Mouse (Mus musculus) telencephalon, adult 2 months (tissue): ENCODE results near the gene 9930021J03Rik.

Experiments used
- DNase-seq: peaks from one replicate; pipeline ENCODE4 v3.0.0-alpha.2; 2011; ENCODE audit warnings: low read depth, low spot score

9930021J03Rik gene

DNA sequence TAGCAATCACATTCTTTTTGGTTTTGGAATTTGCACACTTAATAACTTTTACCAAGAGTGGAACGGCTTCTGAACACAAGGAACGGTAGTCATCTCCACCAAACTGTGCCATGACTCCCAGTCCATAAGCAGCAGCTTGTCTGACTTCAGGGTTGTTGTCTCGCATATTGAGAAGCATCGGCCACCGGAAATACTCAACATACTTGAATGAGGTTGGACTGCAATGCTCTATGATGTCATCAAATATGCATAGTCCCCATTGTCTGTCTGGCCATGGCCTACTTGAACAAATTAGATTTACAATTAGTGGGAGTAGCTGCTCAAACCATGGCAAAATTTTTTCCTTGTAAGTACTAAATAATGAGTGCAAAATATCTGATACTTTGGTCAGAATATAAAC, 4.2 kb upstream of the 9930021J03Rik start:
- no peak for DNase-seq

DNA sequence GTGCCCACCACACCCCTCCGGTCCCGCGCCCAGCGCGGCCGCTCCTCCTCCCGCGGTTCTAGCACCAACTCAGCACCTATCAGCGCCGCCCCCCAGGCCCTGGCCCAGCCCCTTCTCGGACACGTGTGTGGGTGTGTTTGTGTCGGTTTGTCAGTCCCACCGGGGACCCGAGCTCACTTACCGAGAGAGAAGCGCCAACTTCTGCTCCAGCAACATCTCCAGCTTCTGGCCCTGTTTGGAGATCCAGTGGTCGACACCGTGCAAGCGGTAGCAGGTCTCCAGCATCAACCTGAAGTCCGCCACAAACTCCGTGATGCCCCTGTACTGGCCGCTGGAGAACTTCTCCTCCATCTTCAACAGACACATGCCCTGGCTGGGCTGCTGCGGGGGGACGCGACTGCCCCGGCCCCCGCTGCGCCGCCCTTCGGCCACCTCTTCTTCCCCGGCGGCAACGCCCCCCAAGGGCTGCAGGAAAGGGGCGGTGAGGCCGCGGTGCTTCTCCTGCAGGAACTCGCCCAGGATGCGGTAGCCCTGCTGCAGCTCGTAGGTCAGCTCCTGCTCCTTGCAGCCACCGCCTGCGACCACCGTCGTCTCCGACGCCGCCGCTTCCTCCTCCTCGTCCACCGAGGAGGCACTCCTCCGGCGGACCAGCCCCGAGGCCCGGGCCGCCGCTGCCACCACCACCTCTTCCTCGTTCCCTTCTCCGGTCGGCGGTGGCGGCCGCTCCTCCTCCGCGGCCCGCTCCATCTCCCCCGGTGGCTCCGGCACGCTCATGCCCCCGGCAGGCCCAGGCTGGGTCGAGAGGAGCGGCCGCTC, 480 bp downstream of the 9930021J03Rik start:
- no peak for DNase-seq

- no peak for DNase-seq
Observed at GRCm38 (mm10) chr19:29803946-29804345, 1.8 kb downstream of the 9930021J03Rik start.

DNA sequence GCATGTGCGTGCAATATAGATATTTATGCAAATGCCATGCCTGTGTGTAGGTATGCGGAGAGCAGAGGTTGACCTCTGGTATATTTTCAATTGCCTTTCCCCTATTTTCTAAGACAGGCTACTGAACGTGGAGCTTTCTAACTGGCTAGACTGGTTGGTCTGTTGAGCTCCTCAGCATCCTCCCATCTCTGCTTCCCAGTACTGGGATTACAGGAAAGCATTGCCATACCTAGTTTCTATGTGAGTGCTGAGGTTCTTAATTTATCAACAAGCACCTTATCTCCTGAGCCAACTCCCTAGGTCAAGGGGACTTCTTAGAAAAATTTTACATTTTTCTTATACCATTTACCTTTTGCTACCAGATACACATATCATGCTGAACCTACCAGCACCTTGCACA, 8.4 kb downstream of the 9930021J03Rik start:
- DNase-seq, result no peak

DNA sequence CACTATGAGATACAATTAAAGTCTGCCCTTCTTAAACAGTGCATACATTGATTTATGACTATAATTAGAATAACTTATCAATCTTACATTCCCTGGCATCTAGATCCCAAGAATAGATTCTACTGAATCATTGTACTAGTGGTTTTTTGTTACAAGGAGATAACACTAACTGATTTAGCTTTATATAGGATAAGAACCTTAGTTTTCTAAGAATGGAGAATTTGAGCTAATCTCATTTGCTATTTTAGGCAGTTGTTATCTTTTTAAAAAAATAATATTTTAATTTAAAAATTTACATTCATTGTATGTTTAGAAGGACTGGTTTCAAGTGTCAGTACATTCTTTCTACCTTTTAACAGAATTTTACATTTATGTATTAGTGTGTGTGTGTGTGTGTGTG, 17.8 kb downstream of the 9930021J03Rik start:
- DNase-seq, result no peak

GRCm38 (mm10) chr19:29782914-29783313, 22.9 kb downstream of the 9930021J03Rik start:
- DNase-seq, result no peak

DNA sequence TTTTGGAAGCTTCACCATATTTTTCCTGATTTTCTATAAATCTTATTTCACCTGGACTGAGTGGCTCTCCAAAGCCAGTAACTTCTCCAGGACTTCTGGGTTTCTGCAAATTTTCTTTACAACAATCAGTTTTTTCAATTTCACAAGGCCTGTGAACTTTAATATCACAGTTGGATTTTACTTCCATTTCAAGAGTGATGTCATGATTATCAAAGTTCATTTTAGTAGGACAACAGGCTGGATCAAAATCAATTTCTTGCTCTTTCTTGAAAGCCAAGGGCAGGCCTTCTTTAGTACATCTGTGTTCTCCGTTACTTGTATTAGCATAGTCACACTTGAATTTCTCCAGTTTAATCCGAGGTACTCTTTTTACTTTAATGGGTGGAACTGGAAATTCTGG, 51.9 kb downstream of the 9930021J03Rik start:
- no peak for DNase-seq

DNA sequence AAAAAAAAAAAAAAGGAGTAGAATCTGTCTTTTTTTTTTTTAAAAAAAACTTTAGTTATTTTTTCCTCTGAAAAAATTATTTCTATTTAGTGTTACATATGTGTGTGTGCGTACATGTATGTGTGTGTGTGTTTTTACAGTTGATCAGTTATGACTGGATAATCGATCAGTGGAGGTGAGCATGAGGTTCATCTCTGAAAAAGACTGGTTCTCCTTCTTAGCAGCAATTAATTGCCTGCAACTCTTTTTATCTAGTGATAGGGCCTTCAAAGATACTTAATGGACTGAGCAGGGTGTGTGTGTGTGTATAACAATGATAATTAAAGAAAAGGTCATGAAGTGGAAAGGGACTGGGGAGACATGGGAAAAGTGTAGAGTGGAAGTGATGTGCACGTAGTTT, 54.8 kb downstream of the 9930021J03Rik start:
- no peak for DNase-seq

GRCm38 (mm10) chr19:29743531-29743930, 62.3 kb downstream of the 9930021J03Rik start:
- no peak for DNase-seq

DNA sequence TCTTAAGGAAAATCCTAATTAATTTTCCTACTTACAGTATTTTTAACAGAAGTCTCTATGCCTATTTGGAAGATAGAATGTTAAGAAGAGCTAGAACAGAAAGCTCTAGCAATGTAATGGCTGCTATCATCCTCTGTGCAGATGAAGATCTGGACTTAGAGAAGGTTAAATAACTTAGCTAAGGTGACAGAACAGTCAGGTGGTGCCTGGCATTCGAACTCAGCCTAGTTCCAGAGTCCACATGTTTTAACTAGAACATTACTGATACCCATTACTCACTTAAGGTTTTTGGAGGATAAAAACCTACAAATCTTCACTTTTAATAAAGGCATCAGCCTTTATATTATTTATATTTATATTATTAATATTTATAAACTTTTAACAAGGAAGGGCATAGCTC, 65.1 kb downstream of the 9930021J03Rik start:
- DNase-seq, result no peak

- DNase-seq, result no peak
Observed at GRCm38 (mm10) chr19:29739608-29740007, 66.2 kb downstream of the 9930021J03Rik start.

DNA sequence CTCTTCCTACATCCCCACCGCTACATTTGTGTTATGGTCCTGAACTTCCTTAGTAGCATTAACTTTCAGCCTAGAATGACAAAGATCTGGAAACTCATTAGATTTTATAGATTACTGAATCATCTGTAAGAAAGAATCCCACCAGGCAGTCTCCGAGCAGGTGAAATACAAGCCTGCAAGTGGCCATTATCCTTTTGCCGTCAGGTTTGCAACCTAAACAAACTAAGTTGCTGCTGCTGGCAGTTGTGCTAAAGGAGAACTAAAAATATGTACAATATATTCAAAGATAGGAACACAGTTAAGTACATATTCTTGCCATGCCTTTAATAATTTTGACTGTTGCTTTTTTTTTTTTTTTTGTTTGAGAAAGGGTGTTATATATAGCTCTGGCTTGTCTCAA, 70.4 kb downstream of the 9930021J03Rik start:
- DNase-seq, result no peak

- DNase-seq, result no peak
Observed at GRCm38 (mm10) chr19:29718476-29718875, 87.3 kb downstream of the 9930021J03Rik start.

DNA sequence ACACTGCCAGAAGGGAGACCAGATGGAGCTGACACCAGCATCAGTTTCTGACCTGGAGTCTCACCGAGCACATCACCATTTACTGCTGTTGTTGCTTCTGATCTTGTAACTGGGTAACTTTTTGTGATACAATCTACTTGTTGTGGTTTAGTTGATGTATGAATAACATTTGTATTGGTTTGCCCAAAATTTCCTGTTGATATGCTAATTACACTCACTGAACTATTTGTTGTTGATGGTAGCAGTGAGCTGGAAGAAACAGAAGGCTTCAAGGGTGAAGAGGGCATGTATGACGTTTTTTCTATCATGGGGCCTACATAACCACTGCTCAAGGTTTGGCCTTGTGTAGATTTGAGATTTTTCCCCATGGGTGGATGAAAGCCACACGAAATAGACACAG, 87.9 kb downstream of the 9930021J03Rik start:
- DNase-seq, result no peak

- DNase-seq, result no peak
Observed at GRCm38 (mm10) chr19:29713451-29713850, 92.3 kb downstream of the 9930021J03Rik start.

- no peak for DNase-seq
Observed at GRCm38 (mm10) chr19:29709461-29709860, 96.3 kb downstream of the 9930021J03Rik start.

DNA sequence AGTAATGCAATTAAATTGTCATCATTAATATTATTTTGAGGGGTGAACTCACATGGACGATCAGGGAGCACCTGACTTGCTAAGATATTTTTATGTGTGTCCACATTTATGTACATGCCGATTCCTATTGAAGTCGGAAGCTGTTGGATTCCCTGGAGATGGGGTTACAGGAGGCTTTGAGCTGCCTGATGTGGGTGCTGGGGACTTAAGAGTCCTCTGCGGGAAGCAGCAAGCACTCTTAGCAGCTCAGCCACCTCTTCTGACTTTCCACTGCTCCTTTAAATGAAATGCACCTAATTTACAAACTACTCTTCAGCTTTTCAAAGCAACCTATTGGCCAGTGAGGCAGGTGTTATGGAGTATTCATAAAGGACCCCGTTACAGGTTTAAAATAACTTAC, 97.3 kb downstream of the 9930021J03Rik start:
- no peak for DNase-seq

DNA sequence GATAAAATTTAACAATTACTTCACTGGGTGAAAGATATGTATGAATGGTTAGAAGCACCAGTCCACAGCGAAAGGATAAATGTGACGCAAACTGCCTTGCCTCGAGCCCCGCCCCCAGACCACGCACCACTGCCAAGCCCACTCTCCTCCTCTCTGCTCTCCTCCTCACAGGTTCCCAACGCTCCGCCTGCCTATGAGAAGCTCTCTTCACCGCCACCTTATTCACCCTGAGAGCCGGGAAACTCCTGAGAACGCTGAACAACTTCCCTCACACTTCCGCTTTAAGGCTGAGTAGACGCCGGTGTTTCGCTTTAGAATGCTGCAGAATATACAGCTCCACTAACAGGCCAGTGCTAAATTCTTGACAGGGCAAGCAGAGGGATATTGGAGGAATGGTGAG, 97.8 kb downstream of the 9930021J03Rik start:
- DNase-seq, result no peak

- DNase-seq, result no peak
Observed at GRCm38 (mm10) chr19:29707314-29707898, 98.4 kb downstream of the 9930021J03Rik start.

GRCm38 (mm10) chr19:29704436-29704835, 101.4 kb downstream of the 9930021J03Rik start:
- DNase-seq, result no peak

DNA sequence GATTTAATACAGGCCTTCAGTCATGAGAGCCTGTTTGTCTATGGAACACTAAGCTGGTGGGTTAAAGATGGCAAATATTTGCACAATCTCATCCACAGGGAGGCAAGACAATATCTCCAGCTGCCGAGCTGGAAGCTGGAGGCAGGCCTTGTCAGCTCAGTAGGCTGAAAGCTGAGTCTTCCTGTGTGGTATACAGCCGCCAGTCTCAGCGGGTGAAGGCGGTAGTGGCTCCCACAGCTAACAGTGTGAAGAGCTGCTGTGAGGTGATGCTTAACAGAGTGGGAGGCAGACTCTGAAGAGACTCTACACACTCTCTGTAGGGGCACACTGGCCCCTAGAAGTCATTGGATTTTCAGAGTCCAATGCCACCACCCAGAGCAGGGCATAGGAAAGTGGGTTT, 104.1 kb downstream of the 9930021J03Rik start:
- DNase-seq, result no peak

DNA sequence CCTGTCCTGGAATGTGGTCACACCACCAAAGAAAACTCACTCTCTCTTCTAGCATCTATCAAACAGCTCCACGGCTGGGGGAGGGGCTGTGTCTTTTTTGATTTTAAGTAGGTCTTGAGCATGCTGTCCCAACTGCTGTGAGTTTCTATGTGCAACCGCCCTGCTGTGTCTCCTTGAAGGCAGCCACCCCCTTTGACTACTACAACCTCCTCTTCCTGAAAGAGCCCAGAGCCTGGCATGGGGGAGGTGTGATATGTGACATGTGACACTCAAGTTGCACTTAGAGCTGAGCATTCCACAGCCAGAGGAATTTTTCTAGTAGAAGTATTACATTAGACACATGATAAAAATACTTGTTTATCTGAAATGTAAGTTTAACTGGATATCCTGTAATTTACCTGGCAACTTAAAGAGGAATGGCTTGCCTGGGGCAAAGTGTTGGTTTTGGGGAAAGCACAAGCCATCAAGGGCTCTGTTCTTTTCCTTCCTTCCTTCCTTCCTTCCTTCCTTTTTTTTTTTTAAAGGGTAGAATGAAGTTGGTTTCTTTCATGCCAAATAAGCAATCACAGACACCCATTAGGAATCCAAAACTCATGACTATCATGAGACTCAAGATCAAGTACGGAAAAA, 108.4 kb downstream of the 9930021J03Rik start, which contains the start of gene Mlana:
Gene Mlana (plus strand): TSS at position 580 of the 630 bp plus-strand sequence.
- no peak for DNase-seq

DNA sequence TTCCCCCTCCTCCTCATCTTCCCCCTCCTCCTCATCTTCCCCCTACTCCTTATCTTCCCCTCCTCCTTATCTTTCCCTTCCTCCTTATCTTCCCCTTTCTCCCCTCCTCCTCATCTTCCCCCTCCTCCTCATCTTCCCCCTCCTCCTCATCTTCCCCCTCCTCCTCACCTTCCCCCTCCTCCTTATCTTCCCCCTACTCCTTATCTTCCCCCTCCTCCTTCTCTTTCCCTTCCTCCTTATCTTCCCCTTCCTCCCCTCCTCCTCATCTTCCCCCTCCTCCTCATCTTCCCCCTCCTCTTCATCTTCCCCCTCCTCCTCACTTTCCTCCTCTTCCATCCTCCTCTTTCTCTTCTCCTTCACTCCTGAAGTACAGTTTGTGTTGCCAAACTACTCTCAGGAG, 108.9 kb downstream of the 9930021J03Rik start:
- no peak for DNase-seq
